Mouse (Mus musculus) frontal cortex, postnatal 10 days (tissue): ENCODE measurements around the gene Atg4b.
"Not testable (repeated sequence)": the region's sequence is repeated elsewhere in the genome, so short reads cannot be mapped to it uniquely, and the experiment has no call there.

ENCODE experiments used
- DNase-seq, 2 experiments: peaks; one replicate each; pipeline ENCODE4 v3.0.0; 2022; ENCODE audit warnings: low spot score in 2 of 2, mixed read lengths in 1 of 2

Atg4b gene

DNA sequence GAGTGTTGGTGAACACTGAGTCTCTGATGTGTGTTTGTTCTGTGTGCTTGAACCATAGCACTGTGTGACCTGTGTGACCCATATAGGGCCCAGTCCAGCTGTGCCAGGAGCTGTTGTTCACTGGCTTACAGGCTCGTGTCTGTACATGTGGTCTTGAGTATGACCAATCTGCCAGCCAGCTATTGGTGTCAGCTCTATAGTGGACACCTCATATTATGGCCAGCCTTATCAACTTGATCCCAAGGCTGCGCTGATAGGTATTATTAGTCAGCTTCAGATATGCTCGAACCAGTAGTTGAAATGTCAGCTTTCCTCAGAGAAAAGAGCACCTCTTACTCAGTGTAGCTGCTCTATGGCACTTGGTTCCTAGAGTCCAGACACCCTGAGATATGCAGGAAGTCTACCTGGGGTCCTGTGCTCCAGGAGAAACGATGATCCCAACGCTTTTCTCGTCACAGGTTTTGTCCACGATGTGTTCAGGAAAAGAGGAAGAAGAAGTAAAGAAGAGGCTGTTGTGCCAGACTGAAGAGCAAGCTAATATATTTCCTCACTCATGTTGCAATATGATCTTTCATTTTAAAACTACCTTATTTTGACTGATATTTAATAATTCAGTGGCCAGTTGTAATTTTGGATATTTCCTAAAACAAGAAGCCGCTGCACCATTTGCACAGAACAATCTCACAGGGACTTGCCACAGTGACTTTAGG is 66.7 kb downstream of the Atg4b start:
- DNase-seq: no peak

DNA sequence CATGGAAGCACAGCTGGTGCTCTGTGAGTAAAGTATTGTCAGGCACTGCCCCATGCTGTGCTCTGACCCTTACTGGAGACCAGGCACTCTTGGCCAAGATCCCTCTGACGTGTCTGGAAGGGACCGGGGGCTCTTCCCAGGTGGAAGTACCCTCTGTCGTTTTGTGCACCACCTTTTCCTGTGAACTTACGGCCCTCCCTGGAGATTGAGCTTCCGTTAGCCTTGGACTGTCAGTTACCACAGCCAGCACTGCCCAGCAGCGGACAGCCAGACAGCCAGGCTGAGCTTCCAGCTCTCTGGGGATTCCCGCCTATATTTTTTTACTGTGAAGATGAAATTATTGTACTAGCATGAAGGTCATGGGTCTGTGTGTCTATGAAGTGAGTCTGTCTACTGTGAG is 67.4 kb downstream of the Atg4b start:
- DNase-seq: no peak

DNA sequence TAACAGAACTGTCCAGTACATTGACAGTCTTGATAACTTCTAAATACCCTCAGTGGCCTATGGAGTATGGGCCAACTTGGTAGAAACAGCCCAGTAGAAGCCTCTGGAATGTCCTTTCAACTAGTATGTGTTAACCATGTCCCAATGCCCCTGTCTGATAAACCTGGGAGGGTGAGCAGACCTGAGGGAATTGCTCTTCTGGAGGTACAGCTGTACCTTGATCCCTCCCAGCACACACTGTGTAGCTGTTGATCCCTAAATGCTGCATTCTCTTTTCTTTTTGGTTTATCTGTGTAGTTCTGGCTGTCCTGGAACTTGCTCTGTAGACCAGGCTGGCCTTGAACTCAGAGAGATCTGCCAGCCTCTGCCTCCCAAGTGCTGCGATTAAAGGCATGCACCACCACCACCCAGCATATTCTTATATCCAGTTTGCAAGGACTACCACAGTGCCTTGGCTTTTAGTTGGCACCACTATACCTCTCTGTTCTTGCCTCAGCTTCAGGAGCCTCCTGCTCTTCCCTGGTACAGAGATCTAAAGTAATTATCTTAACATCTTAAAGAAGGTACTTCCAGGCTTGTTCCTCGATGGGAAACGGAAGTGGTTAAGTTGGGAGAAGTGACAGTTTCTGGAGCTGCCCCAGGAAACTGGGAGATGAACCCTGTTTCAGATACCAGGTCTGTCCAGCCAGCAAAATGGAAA is 72.6 kb downstream of the Atg4b start:
- no peak for DNase-seq

DNA sequence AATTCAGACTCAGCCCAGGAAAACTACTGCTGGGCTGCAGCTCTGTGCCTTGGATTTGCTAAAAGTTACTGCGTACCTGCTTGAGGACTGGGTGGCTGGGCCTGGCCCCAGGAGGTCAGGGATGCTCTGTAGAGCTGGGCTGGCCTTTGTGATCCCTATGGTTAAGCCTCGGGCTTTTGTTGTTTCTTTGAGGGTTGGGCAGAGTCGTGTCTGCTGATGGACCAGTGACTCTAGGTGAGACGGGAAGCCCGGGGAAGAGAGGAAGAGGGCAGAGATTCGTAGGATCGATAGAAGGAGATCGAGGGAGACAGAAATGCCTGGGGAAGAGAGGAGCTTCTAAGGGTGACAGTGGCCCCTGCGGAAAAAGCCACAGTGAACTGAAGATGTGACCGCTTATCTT is 73.3 kb downstream of the Atg4b start, which contains the start of gene D2hgdh:
D2hgdh (plus strand) TSS at position 301 of the 400 bp plus-strand sequence.
- no peak for DNase-seq

DNA sequence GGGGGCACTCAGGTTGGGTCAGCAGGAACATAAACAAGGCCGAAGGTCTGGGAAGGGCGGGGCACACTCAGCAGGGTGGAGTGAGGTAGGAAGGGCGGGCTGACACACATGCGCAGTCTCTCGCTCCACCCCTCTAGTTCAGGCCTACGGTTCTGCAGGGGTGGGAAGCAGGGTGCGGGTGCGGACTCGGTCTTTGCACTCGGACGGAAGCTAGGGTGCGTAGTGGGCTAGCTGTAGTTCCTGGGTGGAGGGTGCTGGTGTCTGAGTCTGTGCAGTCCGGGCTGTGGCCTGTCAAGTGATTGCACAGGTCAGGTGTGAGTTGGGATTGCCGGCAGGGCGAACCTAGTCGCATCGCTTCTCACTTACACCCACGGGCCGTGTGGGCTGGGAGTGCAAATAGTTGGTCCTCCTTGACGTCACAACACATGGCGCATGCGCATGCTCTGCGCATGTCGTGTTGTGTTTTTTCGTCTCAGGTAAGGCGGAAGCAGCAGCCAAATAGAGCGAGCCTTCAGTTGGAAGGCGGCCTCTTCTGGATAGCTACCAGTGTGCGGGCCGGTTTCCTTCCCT is 73.9 kb downstream of the Atg4b start:
- peak; percentile 91 to 94 for DNase-seq

DNA sequence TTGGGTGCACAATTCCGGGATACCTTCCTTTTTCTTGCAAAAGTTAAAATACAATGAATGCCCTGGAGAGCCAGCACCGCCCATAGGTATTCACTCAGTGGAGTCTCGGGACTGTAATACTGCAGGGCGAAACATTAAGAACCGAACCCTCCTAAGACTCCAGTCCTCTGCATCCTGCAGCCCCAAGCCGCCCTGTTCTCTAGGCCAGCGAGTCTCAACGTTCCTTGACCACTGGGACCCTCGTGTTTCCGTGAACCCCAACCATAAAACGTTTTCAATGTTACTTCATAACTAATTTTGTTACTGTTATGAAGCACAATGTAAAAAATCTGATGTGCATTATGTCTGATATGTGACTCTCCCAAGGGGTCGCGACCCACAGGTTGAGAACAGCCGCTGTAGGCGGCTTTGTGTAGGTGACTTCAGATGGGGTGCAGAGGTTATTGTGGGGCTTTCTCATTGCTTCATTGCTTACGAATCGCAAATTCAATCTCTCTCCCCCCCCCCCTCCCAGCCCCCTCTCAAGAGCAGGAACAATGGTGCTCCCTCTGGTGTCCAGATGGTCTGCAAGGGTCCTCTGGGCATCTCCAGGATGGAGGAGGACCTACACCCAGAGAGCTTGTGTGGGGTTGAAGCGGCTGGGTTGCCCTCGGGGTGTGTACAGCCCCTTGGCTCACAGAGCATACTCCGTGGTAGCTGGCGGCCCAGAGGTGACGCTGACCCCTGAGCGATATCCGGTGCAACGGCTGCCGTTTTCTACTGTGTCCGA is 74.7 kb downstream of the Atg4b start:
- DNase-seq: no peak

DNA sequence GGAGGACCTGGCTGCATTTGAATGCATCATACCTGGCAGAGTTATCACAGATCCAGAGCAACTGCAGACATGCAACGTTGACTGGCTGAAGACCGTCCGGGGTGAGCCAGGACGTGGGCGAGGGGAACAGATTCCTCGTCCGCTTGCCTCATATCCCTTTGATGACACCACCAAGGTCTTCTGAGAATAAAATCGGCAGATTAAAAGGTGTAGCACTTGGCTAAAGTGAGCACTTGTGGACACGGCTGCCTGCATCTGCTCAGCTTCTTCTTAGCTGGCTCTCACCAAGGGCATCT is 75.2 kb downstream of the Atg4b start:
- no peak for DNase-seq

DNA sequence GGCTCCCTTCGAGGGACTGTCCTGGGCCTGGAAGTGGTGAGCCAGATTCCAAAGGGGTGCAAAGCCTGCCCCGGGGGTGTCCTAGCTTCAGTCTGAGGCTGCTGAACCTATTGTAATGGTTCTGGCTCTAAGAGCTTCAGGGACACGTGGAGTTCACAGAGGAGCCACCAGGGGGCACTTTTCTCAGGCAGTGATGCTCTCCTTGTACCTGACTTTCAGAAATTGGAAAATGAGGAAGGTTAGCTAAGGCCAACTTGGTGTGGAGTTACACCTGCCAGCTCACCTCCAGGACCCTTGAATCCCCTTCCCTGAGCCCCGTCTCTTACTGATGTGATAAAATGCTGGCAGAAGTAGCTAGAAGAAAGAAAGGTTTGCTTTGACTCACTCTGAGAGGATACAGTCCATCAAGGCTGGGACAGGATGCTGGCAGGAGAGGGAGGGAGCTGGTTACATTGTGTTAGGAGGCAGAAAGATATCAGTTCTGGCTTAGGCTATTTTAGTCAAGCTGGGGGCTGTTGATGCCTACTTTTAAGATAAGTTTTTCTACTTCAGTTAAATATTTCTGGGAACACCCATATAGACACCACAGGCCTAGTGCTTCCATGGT is 81.6 kb downstream of the Atg4b start:
- not testable (repeated sequence) for DNase-seq

DNA sequence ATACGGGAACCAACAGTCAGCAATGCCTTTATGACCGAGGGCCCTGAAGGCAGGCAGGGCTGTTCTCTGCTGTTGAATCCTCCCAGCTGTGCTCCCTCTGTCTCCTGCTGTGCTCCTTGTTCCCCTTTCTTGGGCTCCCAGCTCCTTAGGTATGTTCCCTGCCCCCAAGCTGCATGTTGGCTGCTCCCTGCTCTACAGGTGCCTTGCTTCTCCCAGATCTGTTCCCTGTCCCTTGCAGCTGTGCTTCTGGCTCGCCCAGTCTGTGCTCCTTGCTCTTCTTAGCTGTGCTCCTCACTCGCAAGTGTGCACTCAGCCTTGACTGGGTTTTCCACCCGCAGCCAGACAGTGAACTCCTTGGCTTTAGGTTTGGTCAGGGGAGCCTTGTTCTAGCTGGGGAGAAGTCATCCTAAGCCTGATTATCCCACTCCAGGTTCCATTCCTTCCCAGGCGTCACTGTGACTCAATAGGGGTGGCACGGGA is 83.4 kb downstream of the Atg4b start:
- no peak for DNase-seq

DNA sequence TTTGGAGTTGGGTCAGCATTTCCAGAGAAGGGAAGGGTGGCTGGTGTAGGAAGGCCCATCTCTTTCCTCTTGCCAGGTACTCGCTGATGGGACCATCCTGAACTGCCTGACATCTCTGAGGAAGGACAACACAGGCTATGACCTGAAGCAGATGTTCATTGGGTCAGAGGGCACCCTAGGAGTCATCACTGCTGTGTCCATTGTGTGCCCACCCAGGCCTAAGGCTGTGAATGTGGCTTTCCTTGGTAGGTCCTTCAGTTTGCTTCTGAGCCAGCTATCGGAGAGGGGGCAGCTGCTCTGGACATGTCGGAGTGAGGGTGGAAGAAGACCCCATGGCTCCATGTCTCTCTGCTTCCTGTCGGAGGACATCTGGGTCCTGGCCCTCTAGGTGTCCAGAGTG is 83.9 kb downstream of the Atg4b start:
- no peak for DNase-seq

DNA sequence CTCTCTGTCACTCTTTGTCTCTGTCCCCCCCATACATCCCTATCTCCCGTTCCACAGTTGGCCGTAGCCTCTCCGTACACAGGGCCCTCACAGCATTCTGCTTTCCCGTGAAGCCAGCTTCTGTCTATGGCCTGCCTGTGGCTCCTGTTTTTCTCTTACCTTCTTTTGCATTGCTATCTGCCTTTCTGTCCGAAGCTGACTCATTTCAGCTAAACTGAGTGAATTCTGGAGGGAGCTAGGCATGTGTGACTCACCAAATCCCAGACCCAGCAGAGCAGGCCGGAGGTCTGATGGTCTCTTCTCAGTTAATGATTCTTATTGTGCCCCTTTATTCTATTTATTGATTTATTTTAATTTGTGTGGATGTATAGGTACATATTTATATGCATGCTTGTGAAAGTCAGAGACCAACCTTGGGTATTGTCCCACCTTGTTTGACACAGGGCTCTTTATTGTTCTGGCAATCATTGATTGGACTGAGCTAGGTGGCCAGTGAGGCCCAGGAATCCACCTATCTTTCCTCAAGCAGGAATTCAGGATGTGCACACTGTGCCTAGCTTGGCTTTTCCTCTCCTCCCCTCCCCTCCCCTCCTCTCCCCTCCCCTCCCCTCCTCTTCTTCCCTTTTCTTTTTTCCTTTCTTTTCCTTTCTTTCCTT is 84.7 kb downstream of the Atg4b start:
- no peak for DNase-seq

DNA sequence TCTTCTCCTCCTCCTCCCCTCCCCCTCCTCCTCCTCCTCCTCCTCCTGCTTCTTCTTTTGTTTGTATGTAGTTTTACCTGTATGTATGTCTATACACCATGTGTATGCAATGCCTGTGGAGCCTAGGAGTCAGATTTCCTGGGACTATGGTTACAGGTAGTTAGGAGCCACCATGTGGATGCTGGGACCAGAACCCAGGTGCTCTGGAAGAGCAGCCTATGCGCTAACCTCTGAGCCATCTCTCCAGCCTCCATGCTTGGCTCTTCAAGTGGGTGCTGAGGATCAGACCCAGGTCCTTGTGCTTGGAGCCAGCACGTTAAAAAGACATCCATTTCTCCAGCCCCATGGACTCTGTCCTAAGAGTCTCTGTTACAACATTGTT is 85.2 kb downstream of the Atg4b start:
- DNase-seq: no peak

DNA sequence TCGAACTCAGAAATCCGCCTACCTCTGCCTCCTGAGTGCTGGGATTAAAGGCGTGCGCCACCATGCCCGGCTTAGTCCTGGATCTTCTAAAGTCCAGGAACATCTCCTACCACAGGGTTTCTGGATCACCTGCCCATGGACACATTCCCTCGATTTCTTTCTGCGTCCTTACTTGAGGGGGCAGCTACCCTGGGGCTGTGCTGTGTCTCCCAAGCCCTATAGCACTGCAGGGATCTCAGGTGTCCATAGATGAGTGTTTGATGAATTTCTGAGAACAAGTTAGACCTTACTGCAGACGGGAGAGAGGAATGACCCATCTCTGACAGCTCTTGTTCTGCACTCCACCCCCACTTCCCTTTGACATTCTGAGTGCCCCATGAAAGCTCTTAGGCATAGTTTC is 86.0 kb downstream of the Atg4b start:
- no peak for DNase-seq

DNA sequence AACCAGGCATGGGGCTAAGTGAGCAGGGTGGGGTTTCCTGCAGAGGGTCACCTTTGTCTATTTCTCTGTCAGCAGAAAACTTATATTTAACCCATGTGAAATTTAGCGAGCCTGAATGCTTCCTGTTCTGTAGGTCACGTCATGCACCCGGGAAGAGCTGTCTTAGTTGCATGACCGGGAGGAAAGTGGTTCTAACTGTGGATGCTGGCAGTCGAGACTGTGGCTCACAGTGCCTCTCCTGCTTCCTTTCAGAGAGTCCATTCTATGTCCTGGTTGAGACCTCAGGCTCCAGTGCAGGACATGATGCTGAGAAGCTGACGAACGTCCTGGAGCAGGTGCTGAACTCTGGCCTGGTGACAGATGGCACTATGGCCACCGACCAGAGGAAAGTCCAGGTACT is 87.3 kb downstream of the Atg4b start:
- not testable (repeated sequence) for DNase-seq
